Mouse (Mus musculus) naive thymus-derived CD4-positive, alpha-beta T cell, adult 2 months (primary cell): ENCODE results near the gene Ccdc171.

Experiments used
- DNase-seq: peaks from one replicate; pipeline ENCODE4 v3.0.0-alpha.2; 2011; ENCODE audit warnings: low read depth

The Ccdc171 gene

GRCm38 (mm10) chr4:83794930-83795459 lies 269.6 kb downstream of the Ccdc171 start:
- DNase-seq, result no peak

- DNase-seq, result no peak
Measured at GRCm38 (mm10) chr4:83797976-83798375, 272.6 kb downstream of the Ccdc171 start.

GRCm38 (mm10) chr4:83798674-83799430 lies 273.5 kb downstream of the Ccdc171 start:
- no peak for DNase-seq

GRCm38 (mm10) chr4:83800402-83800801 lies 275.1 kb downstream of the Ccdc171 start:
- DNase-seq, result no peak

- no peak for DNase-seq
Measured at GRCm38 (mm10) chr4:83816925-83817324, 291.6 kb downstream of the Ccdc171 start.

GRCm38 (mm10) chr4:83829718-83830459 lies 304.5 kb downstream of the Ccdc171 start:
- no peak for DNase-seq

GRCm38 (mm10) chr4:83830891-83831880 lies 305.8 kb downstream of the Ccdc171 start:
- no peak for DNase-seq

GRCm38 (mm10) chr4:83839077-83839476 lies 313.7 kb downstream of the Ccdc171 start:
- DNase-seq, result no peak

- DNase-seq, result no peak
Measured at GRCm38 (mm10) chr4:83846304-83846703, 321.0 kb downstream of the Ccdc171 start.

- DNase-seq, result no peak
Measured at GRCm38 (mm10) chr4:83853885-83854284, 328.5 kb downstream of the Ccdc171 start.

GRCm38 (mm10) chr4:83861706-83862105 lies 336.4 kb downstream of the Ccdc171 start:
- DNase-seq, result no peak

- no peak for DNase-seq
Measured at GRCm38 (mm10) chr4:83862295-83862694, 336.9 kb downstream of the Ccdc171 start.

- DNase-seq, result no peak
Measured at GRCm38 (mm10) chr4:83876600-83876999, 351.3 kb downstream of the Ccdc171 start.

- no peak for DNase-seq
Measured at GRCm38 (mm10) chr4:83878236-83878635, 352.9 kb downstream of the Ccdc171 start.

- no peak for DNase-seq
Measured at GRCm38 (mm10) chr4:83888459-83889054, 363.2 kb downstream of the Ccdc171 start.

- no peak for DNase-seq
Measured at GRCm38 (mm10) chr4:83902081-83902645, 376.8 kb downstream of the Ccdc171 start.
